Mouse (Mus musculus) liver, postnatal 0 days (tissue): ENCODE data around the gene Tmem185b.

ENCODE experiments used
- CTCF ChIP-seq: sonication (generic); IDR thresholded peaks from 2 replicates; pipeline ENCODE4 v1.5.1; 2016; ENCODE audit warnings: antibody characterized with exemption, low read depth
- EP300 ChIP-seq: IDR thresholded peaks from 2 replicates; pipeline ENCODE4 v1.6.1; 2016; ENCODE audit warnings: antibody characterized with exemption, low read depth, mild to moderate bottlenecking

- no peak for TF ChIP-seq CTCF
- no peak for TF ChIP-seq EP300
These were observed 40.1 kb upstream of the Tmem185b start for GRCm38 (mm10) chr1:119485825-119486224.
